Mouse (Mus musculus) heart, postnatal 0 days (tissue): ENCODE measurements around the gene Methig1. TPM values are rescaled to one million over a fixed set of nuclear protein-coding genes. Genes with fewer than 3 reads are reported as not detected.

ENCODE experiments used
- ATAC-seq: fragments of 200-750 bp; cut with Nextera tagmentation; 2 replicates; pipeline ENCODE4 v1.8.0; 2017; ENCODE audit warnings: low read depth, moderate number of reproducible peaks, moderate library complexity; ENCODE audit not compliant: insufficient read depth
- DNase-seq: peaks from one replicate; pipeline ENCODE4 v3.0.0-alpha.2; 2016; ENCODE audit warnings: low spot score
- H3K27ac ChIP-seq: fragments of 300-500 bp; sonication (generic); 2 replicates; pipeline ENCODE4 v1.5.1; 2014; ENCODE audit warnings: low read depth, mild to moderate bottlenecking
- H3K27me3 ChIP-seq: fragments of 300-500 bp; sonication (generic); 2 replicates; pipeline ENCODE4 v1.6.1; 2014; ENCODE audit warnings: low read length, mixed read lengths; ENCODE audit not compliant: control insufficient read depth, insufficient read depth
- H3K36me3 ChIP-seq: fragments of 300-500 bp; sonication (generic); replicated peaks from 2 replicates; pipeline ENCODE4 v1.6.1; 2014; ENCODE audit warnings: low read length, mixed read lengths; ENCODE audit not compliant: control insufficient read depth, insufficient read depth
- H3K4me1 ChIP-seq: fragments of 300-500 bp; sonication (generic); 2 replicates; pipeline ENCODE4 v1.6.1; 2014; ENCODE audit warnings: antibody characterized with exemption; ENCODE audit not compliant: control insufficient read depth, insufficient read depth
- H3K4me2 ChIP-seq: fragments of 300-500 bp; sonication (generic); 2 replicates; pipeline ENCODE4 v1.6.1; 2014; ENCODE audit warnings: low read depth, mild to moderate bottlenecking, low read length, moderate library complexity
- H3K4me3 ChIP-seq: fragments of 300-500 bp; sonication (generic); 2 replicates; pipeline ENCODE4 v1.5.1; 2014; ENCODE audit warnings: low read depth, low read length
- H3K9ac ChIP-seq: fragments of 300-500 bp; sonication (generic); replicated peaks from 2 replicates; pipeline ENCODE4 v1.6.1; 2014; ENCODE audit warnings: low read depth, low read length, mixed read lengths
- H3K9me3 ChIP-seq: fragments of 300-500 bp; sonication (generic); replicated peaks from 2 replicates; pipeline ENCODE4 v1.6.1; 2016; ENCODE audit warnings: low read length; ENCODE audit not compliant: control insufficient read depth
- CTCF ChIP-seq: IDR thresholded peaks from 2 replicates; pipeline ENCODE4 v1.5.1; 2016; ENCODE audit warnings: antibody characterized with exemption, control low read depth, low read depth
- EP300 ChIP-seq: IDR thresholded peaks from 2 replicates; pipeline ENCODE4 v1.6.1; 2016; ENCODE audit warnings: antibody characterized with exemption, low read depth
- WGBS: fragments of 180-500 bp; shearing (Covaris S2); extraction: QIAGEN DNeasy Blood & Tissue Kit; methylation state at CpG from one replicate; pipeline ENCODE4 v1.1.7; 2014; 5-methylcytosine and 5-hydroxymethylcytosine counted together
- polyA plus RNA-seq: library from polyadenylated mRNA; unstranded; fragments of >200 nt; fragmentation: Nextera tagmentation; extraction: Ambion mirVana; gene quantifications from 2 replicates; pipeline ENCODE4 v1.2.1, GENCODE M21; 2015
- total RNA-seq: library from RNA; depleted of rRNA; stranded (reverse); fragments of >200 nt; gene quantifications from 2 replicates; pipeline ENCODE4 v1.2.3, GENCODE M21; 2014; ENCODE audit warnings: low replicate concordance

The Methig1 gene
- total and polyA plus RNA-seq, 2 experiments from 2014 or later = not detected

DNA sequence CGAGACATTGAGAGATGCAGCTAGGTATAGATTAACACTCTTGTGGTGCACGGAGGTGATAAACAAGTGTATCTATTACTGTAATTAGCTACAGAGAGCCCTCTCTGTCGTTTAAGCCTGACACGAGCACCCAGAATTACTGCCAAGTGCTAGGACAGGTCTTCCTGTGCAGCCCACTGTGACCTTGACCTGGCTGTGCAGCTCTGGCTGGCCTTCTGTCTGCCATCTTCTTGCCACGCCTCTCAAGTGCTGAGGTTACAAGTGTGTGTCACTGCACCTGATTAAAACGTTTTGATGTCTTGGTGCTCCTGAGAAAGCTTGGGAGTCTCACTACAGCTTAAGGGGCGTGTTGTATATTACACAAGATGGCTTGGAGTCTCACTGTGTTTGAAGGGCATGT lies 38.1 kb downstream of the Methig1 start:
- no peak overlapping the region for H3K27ac ChIP-seq
- ATAC-seq (no peak), DNase-seq (no peak)
- TF ChIP-seq CTCF = no peak
- TF ChIP-seq EP300 = no peak
- no peaks in the 10 kb centered on the region for H3K9me3 ChIP-seq
- no peaks in the 10 kb centered on the region for H3K27me3 ChIP-seq
- no peak overlapping the region for H3K4me3 ChIP-seq
- H3K4me1 ChIP-seq = peaks cover 8% of the 10 kb centered on the region
- peaks cover 30% of the 10 kb centered on the region; the same call in 1 of the 2 replicates for H3K36me3 ChIP-seq
- 50% methylated on average over 7 of the region's 7 CpGs for WGBS
- H3K4me2 ChIP-seq = no peak overlapping the region
- H3K9ac ChIP-seq = no peak overlapping the region

DNA sequence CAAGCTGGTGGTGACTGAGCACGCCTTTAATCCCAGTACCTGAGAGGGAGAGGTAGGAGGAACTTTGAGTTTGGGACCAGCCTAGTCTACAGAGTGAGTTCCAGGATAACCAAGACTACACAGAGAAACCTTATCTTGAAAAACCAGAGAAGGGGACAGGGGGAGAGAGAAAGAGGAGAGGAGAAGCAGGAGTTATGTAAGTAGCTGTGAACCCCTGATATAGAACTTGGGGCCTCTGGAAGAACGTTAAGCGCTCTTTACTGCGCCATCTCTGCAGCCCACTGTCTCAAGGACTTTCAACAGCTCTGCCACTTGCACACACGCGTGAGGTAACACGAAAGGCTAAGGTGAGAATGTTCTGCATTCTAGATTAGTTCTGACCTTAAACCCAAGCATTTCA lies 38.6 kb downstream of the Methig1 start:
- ATAC-seq = no peak
- 84% methylated on average over 7 of the region's 7 CpGs for WGBS

DNA sequence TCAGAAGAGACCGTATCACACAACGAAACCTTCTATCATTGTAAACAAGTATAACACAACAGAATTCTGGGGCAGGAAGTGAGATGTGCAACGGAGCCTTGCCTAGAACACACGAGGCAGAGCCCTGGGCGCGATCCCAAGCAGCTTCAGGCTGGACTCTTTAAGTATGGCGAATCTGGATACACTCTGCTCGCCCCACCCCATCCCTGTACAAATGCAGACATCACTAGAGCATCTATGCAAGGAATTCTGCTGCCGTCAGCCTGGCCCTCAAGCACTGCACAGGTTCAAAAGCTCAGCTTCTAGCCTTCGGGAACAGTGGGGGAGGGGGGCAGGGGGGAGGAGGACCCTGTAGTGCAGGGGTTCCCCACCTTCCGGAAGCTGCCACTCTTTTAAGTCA lies 40.1 kb downstream of the Methig1 start:
- Histone ChIP-seq H3K27me3 (no peaks in the 10 kb centered on the region), H3K27ac (no peak overlapping the region), H3K9ac (no peak overlapping the region), H3K4me1 (peaks cover 8% of the 10 kb centered on the region), H3K4me2 (no peak overlapping the region), H3K4me3 (no peak overlapping the region), H3K9me3 (no peaks in the 10 kb centered on the region), H3K36me3 (peaks cover 50% of the 10 kb centered on the region)
- DNase-seq (no peak), ATAC-seq (no peak)
- TF ChIP-seq EP300 (no peak), CTCF (no peak)
- 56% methylated on average over 11 of the region's 11 CpGs for WGBS

More for the DNA sequence above, 38.6 kb downstream of the Methig1 start:
- no peaks in the 10 kb centered on the region for H3K27me3 ChIP-seq
- H3K9me3 ChIP-seq = no peaks in the 10 kb centered on the region
- no peak for DNase-seq
- H3K36me3 ChIP-seq = peaks cover 36% of the 10 kb centered on the region; the same call in 1 of the 2 replicates
- H3K9ac ChIP-seq = no peak overlapping the region
- TF ChIP-seq CTCF = no peak
- no peak for TF ChIP-seq EP300
- H3K27ac ChIP-seq = no peak overlapping the region
- H3K4me2 ChIP-seq = no peak overlapping the region
- H3K4me3 ChIP-seq = no peak overlapping the region
- peaks cover 8% of the 10 kb centered on the region for H3K4me1 ChIP-seq

DNA sequence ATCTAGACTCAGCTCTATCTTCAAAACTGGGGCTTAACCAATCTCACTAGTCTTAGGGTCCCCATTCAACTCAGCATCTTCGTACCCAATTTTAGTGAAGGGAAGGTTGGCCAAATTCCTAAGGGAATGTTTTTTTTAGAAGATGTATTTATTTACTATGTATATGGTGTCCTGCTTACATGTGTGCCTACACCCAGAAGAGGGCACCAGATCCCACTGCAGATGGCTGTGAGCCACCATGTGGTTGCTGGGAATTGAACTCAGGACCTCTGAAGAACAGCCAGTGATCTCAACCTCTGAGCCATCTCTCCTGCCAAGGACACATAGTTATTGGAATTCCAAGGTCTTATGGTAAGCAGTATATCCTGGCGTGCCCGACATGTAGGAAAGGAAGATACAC lies 42.6 kb downstream of the Methig1 start:
- 95% methylated on average over 3 of the region's 3 CpGs for WGBS
- DNase-seq (no peak), ATAC-seq (no peak)
- Histone ChIP-seq H3K9me3 (no peaks in the 10 kb centered on the region), H3K27me3 (no peaks in the 10 kb centered on the region), H3K4me3 (no peak overlapping the region), H3K36me3 (peaks cover 75% of the 10 kb centered on the region), H3K27ac (no peak overlapping the region), H3K4me2 (no peak overlapping the region), H3K4me1 (no peaks in the 10 kb centered on the region), H3K9ac (no peak overlapping the region)
- TF ChIP-seq CTCF = no peak
- TF ChIP-seq EP300 = no peak

DNA sequence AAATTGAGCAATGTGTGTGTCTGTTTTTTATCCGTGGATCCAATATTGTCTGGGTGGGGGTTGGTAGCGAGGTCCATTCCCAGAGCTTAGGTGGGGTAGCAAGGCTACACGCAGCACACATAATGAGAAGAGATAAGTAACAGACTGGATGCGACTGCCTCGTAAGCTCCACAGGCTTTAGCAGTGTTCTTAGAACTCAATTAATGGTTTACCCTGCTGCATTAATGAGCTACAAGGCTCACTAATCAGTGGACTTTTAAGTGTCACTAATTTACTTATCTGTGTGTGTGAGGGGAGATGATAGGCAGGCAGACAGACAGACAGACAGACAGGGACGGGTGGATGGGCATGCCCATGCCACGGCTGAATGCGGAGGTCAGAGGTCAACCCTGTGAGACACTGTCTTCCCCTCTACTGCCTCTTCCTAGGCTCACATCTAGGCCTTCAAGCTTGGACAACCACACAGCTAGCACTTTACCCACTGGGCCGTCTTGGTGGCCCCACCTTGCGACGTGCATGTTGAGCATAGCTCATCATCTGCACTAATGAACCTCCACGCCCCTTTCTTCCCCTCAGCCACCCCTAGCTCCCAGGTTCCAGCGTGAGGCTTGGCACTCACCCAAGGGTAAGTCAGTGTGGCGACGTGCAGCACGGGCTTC lies 47.8 kb downstream of the Methig1 start:
- Histone ChIP-seq H3K4me1 (no peaks in the 10 kb centered on the region), H3K9ac (no peak overlapping the region), H3K27ac (no peak overlapping the region), H3K4me2 (no peak overlapping the region), H3K36me3 (peaks cover 91% of the 10 kb centered on the region), H3K9me3 (no peaks in the 10 kb centered on the region), H3K4me3 (no peak overlapping the region), H3K27me3 (no peaks in the 10 kb centered on the region)
- no peak for DNase-seq
- TF ChIP-seq EP300 = no peak
- TF ChIP-seq CTCF = no peak
- no peak for ATAC-seq
- 78% methylated on average over 16 of the region's 16 CpGs for WGBS

DNA sequence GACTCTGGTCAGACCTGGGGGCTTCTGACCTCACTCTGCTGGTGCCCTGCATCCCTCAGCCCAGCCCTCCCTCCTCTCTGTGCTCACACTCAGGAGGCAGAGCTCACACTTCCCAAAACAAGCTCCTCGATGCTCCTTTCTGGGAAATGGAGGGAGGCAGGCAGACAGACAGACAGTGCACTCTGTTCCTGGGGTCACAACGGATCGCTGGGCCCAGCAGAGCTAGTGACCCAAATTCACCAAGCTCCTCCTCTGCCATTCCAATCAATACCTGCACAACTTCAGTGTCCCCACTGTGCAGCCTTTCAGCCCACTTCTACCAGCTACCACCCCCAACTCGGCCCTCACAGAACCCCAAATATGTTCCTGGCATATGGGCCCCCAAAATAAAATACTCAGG lies 48.9 kb downstream of the Methig1 start:
- H3K4me1 ChIP-seq = no peaks in the 10 kb centered on the region
- TF ChIP-seq CTCF = no peak
- no peak for TF ChIP-seq EP300
- H3K36me3 ChIP-seq = peaks cover 87% of the 10 kb centered on the region
- WGBS = 94% methylated on average over 4 of the region's 4 CpGs
- no peak overlapping the region for H3K4me3 ChIP-seq
- no peak overlapping the region for H3K4me2 ChIP-seq
- H3K27me3 ChIP-seq = no peaks in the 10 kb centered on the region
- ATAC-seq (no peak), DNase-seq (no peak)
- H3K27ac ChIP-seq = no peak overlapping the region
- H3K9me3 ChIP-seq = no peaks in the 10 kb centered on the region
- H3K9ac ChIP-seq = no peak overlapping the region
